Mouse (Mus musculus): Measurements from ENCODE around the gene Gm10663. TPM values are rescaled to one million over a fixed set of nuclear protein-coding genes. Genes with fewer than 3 reads are reported as not detected.

Gene Gm10663
- not detected for polyA plus RNA-seq (2017; shearing (Covaris generic))

GRCm38 (mm10) chr8:65074733-65075132, at the start of gene Gm10663:
Gene Gm10663, plus strand, starts transcription at chr8:65075033.

GRCm38 (mm10) chr8:65037117-65037533, 37.7 kb upstream of the Gm10663 start, which contains the start of gene Apela:
Gene Apela, minus strand, starts transcription at chr8:65037336.

Other genes with a start within 250 kb of the Gm10663 start
- 21.1 TPM for gene Klhl2, start 225.0 kb upstream of the Gm10663 start, polyA plus RNA-seq (2017; shearing (Covaris generic))
- 87.3 TPM for gene Tmem192, start 127.8 kb upstream of the Gm10663 start, polyA plus RNA-seq (2017; shearing (Covaris generic))
- gene Trim75, start 87.2 kb upstream of the Gm10663 start, polyA plus RNA-seq (2017; shearing (Covaris generic)) = 0.07 TPM
- not detected for gene Trim61, start 56.5 kb upstream of the Gm10663 start, polyA plus RNA-seq (2017; shearing (Covaris generic))
- gene Trim60, start 56.4 kb upstream of the Gm10663 start, polyA plus RNA-seq (2017; shearing (Covaris generic)) = 0.06 TPM
- gene Apela, start 37.7 kb upstream of the Gm10663 start, polyA plus RNA-seq (2017; shearing (Covaris generic)) = not detected
- gene BC030870, start 54.5 kb downstream of the Gm10663 start, polyA plus RNA-seq (2017; shearing (Covaris generic)) = not detected

Measured in CD4-positive, CD25-positive, alpha-beta regulatory T cell (primary cell).